Mouse (Mus musculus) lung, adult 2 months (tissue): ENCODE results near the gene Klhl12.

Experiments
- CTCF ChIP-seq: fragments of 200-500 bp; IDR thresholded peaks from 2 replicates; pipeline ENCODE4 v1.5.1; 2011; ENCODE audit warnings: mild to moderate bottlenecking, low read length, control low read depth; ENCODE audit not compliant: insufficient read depth
- POLR2A ChIP-seq: fragments of 200-500 bp; IDR thresholded peaks from 2 replicates; pipeline ENCODE4 v1.6.1; 2011; ENCODE audit warnings: low read depth, mild to moderate bottlenecking, control low read depth, low read length, borderline replicate concordance; ENCODE audit errors: extremely low read depth

DNA sequence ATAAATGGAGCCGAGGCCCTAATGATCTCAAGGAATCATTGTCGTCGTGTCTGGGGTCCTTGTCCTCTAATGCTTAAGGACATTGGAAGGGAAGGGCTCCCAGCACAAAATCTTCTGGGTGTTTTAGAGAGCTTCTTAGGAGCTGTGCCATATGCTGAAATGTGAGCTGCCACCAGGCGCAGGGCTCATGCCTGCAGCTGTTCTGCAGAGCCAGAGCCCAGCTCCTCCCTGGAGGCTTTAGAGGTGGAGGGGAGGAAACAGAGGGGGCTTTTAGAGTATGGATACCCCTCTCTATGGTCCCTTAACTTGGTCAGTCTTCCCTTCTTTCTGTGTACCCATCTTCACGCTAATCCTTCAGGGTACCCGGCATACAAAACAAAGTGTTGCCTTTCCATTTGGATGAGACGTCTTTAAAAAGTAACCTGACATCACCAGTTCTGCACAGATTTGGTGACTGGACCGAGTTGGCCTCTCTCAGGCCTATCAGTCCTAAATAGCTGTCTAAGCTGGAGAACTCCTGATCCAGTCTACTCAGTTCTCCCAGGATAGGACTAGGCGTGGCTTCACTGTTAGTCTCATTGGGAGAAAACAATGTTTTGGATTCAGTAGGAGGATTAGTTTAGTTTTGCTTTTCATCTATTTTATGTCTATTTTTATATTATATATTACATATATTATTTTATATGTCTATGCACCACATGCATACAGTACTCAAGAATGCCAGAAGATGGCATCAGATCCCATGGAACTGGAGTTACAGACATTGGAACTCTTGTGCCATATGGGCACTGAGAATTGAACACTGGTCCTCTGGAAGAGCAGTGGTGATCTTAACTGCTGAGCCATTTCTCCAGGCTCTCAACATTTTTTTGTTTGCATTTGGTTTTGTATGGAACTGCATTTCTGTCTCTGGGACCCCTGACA is 43.4 kb upstream of the Klhl12 start:
- TF ChIP-seq POLR2A: no peak
- no peak for TF ChIP-seq CTCF
